Mouse (Mus musculus): Measurements from ENCODE around the gene Plin4.
"Not testable (repeated sequence)": the region's sequence is repeated elsewhere in the genome, so short reads cannot be mapped to it uniquely, and the experiment has no call there.

Plin4 gene

GRCm38 (mm10) chr17:56128246-56128645, 18.6 kb upstream of the Plin4 start:
- no peak for DNase-seq (ENCODE audit: extremely low read depth, low read depth, low spot score)

GRCm38 (mm10) chr17:56126175-56126574, 16.6 kb upstream of the Plin4 start:
- no peak for DNase-seq (ENCODE audit: extremely low read depth, low read depth, low spot score)

GRCm38 (mm10) chr17:56125276-56125630, 15.7 kb upstream of the Plin4 start:
- DNase-seq (ENCODE audit: extremely low read depth, low read depth, low spot score), result no peak

GRCm38 (mm10) chr17:56124377-56125275, 15.0 kb upstream of the Plin4 start:
- no peak for DNase-seq (ENCODE audit: extremely low read depth, low read depth, low spot score)

GRCm38 (mm10) chr17:56123681-56124340, 14.2 kb upstream of the Plin4 start:
- DNase-seq (ENCODE audit: extremely low read depth, low read depth, low spot score), result no peak

GRCm38 (mm10) chr17:56123161-56123560, 13.6 kb upstream of the Plin4 start:
- no peak for DNase-seq (ENCODE audit: extremely low read depth, low read depth, low spot score)

GRCm38 (mm10) chr17:56121826-56122225, 12.2 kb upstream of the Plin4 start, which contains the start of gene Lrg1:
Lrg1 (minus strand) TSS chr17:56122001.
- DNase-seq (ENCODE audit: extremely low read depth, low read depth, low spot score), result no peak

- no peak for DNase-seq (ENCODE audit: extremely low read depth, low read depth, low spot score)
These were observed 10.6 kb upstream of the Plin4 start for GRCm38 (mm10) chr17:56119981-56120880.

GRCm38 (mm10) chr17:56119431-56119830, 9.8 kb upstream of the Plin4 start:
- DNase-seq (ENCODE audit: extremely low read depth, low read depth, low spot score), result no peak

- DNase-seq (ENCODE audit: extremely low read depth, low read depth, low spot score), result no peak
These were observed 7.7 kb upstream of the Plin4 start, which contains the start of gene Plin5 for GRCm38 (mm10) chr17:56117251-56117710. Plin5 (minus strand) TSS chr17:56117596.

GRCm38 (mm10) chr17:56116193-56116592, 6.6 kb upstream of the Plin4 start:
- DNase-seq (ENCODE audit: extremely low read depth, low read depth, low spot score), result no peak

GRCm38 (mm10) chr17:56112743-56113142, 3.1 kb upstream of the Plin4 start:
- DNase-seq (ENCODE audit: extremely low read depth, low read depth, low spot score), result no peak

GRCm38 (mm10) chr17:56111864-56112263, 2.3 kb upstream of the Plin4 start:
- DNase-seq (ENCODE audit: extremely low read depth, low read depth, low spot score), result no peak

GRCm38 (mm10) chr17:56111021-56111420, 1.4 kb upstream of the Plin4 start:
- no peak for DNase-seq (ENCODE audit: extremely low read depth, low read depth, low spot score)

GRCm38 (mm10) chr17:56110571-56110970, 968 bp upstream of the Plin4 start:
- DNase-seq (ENCODE audit: extremely low read depth, low read depth, low spot score), result no peak

GRCm38 (mm10) chr17:56108334-56109044, 1.1 kb downstream of the Plin4 start:
- DNase-seq (ENCODE audit: extremely low read depth, low read depth, low spot score), result no peak

GRCm38 (mm10) chr17:56107736-56108135, 1.9 kb downstream of the Plin4 start:
- DNase-seq (ENCODE audit: extremely low read depth, low read depth, low spot score), result no peak

GRCm38 (mm10) chr17:56106981-56107380, 2.6 kb downstream of the Plin4 start:
- DNase-seq (ENCODE audit: extremely low read depth, low read depth, low spot score), result no peak

GRCm38 (mm10) chr17:56106436-56106835, 3.2 kb downstream of the Plin4 start:
- not testable (repeated sequence) for DNase-seq (ENCODE audit: extremely low read depth, low read depth, low spot score)

GRCm38 (mm10) chr17:56104821-56105220, 4.8 kb downstream of the Plin4 start:
- not testable (repeated sequence) for DNase-seq (ENCODE audit: extremely low read depth, low read depth, low spot score)

Measured in fat pad, adult 2 months (tissue).